Mouse (Mus musculus) megakaryocyte, embryonic 14.5 days (primary cell): ENCODE measurements around the gene Trappc5. TPM values are rescaled to one million over a fixed set of nuclear protein-coding genes. Genes with fewer than 3 reads are reported as not detected.

Experiments used
- H3K27me3 ChIP-seq: replicated peaks from 2 replicates; pipeline ENCODE3; 2012; ENCODE audit warnings: inconsistent platforms
- H3K36me3 ChIP-seq: replicated peaks from 2 replicates; pipeline ENCODE3; 2012; ENCODE audit warnings: low read length, inconsistent platforms, mixed read lengths
- H3K4me1 ChIP-seq: 2 replicates; pipeline ENCODE4 v1.6.1; 2012; ENCODE audit warnings: inconsistent platforms
- H3K4me3 ChIP-seq: replicated peaks from 2 replicates; pipeline ENCODE3; 2012; ENCODE audit warnings: moderate library complexity, mild to moderate bottlenecking, inconsistent platforms
- H3K9me3 ChIP-seq: 2 replicates; pipeline ENCODE4 v1.6.1; 2012; ENCODE audit warnings: inconsistent platforms
- FLI1 ChIP-seq: IDR thresholded peaks from 2 replicates; pipeline ENCODE4 v1.6.1; 2012; ENCODE audit warnings: low read length, inconsistent platforms, mixed read lengths
- GATA1 ChIP-seq: IDR thresholded peaks from 3 replicates; pipeline ENCODE4 v1.6.1; 2012; ENCODE audit warnings: mixed read lengths, low read length, inconsistent platforms, borderline replicate concordance
- polyA plus RNA-seq: library from polyadenylated mRNA; stranded (reverse); fragments of >175 nt; gene quantifications from 2 replicates; pipeline ENCODE4 v1.2.3, GENCODE M21; 2012; ENCODE audit warnings: low replicate concordance; ENCODE audit not compliant: insufficient read depth

The Trappc5 gene
- polyA plus RNA-seq, 1 experiment = 25.8 TPM

- H3K4me1 ChIP-seq = peaks cover 80% of the 10 kb centered on the region
- H3K27me3 ChIP-seq = no peaks in the 10 kb centered on the region
- no peak for TF ChIP-seq FLI1
- TF ChIP-seq GATA1 = no peak
- no peaks in the 10 kb centered on the region for H3K9me3 ChIP-seq
- H3K4me3 ChIP-seq = no peak overlapping the region
- H3K36me3 ChIP-seq = peaks cover 15% of the 10 kb centered on the region
Measured at GRCm38 (mm10) chr8:3674671-3675070, 1.4 kb upstream of the Trappc5 start.

GRCm38 (mm10) chr8:3676993-3677579 lies 987 bp downstream of the Trappc5 start:
- Histone ChIP-seq H3K4me3 (peak overlapping the region; percentile 97), H3K9me3 (no peaks in the 10 kb centered on the region), H3K4me1 (peaks cover 76% of the 10 kb centered on the region), H3K36me3 (peaks cover 39% of the 10 kb centered on the region), H3K27me3 (no peaks in the 10 kb centered on the region)
- TF ChIP-seq GATA1 (no peak), FLI1 (no peak)

GRCm38 (mm10) chr8:3678831-3679230 lies 2.7 kb downstream of the Trappc5 start:
- Histone ChIP-seq H3K27me3 (no peaks in the 10 kb centered on the region), H3K4me1 (peaks cover 82% of the 10 kb centered on the region), H3K4me3 (no peak overlapping the region), H3K9me3 (no peaks in the 10 kb centered on the region), H3K36me3 (peaks cover 54% of the 10 kb centered on the region)
- no peak for TF ChIP-seq FLI1
- no peak for TF ChIP-seq GATA1

GRCm38 (mm10) chr8:3679236-3679635 lies 3.1 kb downstream of the Trappc5 start:
- H3K36me3 ChIP-seq = peaks cover 54% of the 10 kb centered on the region
- TF ChIP-seq FLI1 (no peak), GATA1 (no peak)
- no peaks in the 10 kb centered on the region for H3K27me3 ChIP-seq
- H3K9me3 ChIP-seq = no peaks in the 10 kb centered on the region
- H3K4me3 ChIP-seq = peak overlapping the region; percentile 46
- H3K4me1 ChIP-seq = peaks cover 81% of the 10 kb centered on the region

- no peak overlapping the region for H3K4me3 ChIP-seq
- TF ChIP-seq FLI1 (no peak), GATA1 (no peak)
- peaks cover 78% of the 10 kb centered on the region for H3K4me1 ChIP-seq
- no peaks in the 10 kb centered on the region for H3K27me3 ChIP-seq
- no peaks in the 10 kb centered on the region for H3K9me3 ChIP-seq
- H3K36me3 ChIP-seq = peaks cover 54% of the 10 kb centered on the region
Measured at GRCm38 (mm10) chr8:3679656-3680055, 3.6 kb downstream of the Trappc5 start.

- Histone ChIP-seq H3K4me1 (peaks cover 77% of the 10 kb centered on the region), H3K27me3 (no peaks in the 10 kb centered on the region), H3K36me3 (peaks cover 54% of the 10 kb centered on the region), H3K4me3 (no peak overlapping the region), H3K9me3 (no peaks in the 10 kb centered on the region)
- no peak for TF ChIP-seq FLI1
- TF ChIP-seq GATA1 = no peak
Measured at GRCm38 (mm10) chr8:3682435-3682834, 6.3 kb downstream of the Trappc5 start.

- no peak overlapping the region for H3K4me3 ChIP-seq
- TF ChIP-seq GATA1 (no peak), FLI1 (no peak)
- peaks cover 49% of the 10 kb centered on the region for H3K36me3 ChIP-seq
- no peaks in the 10 kb centered on the region for H3K27me3 ChIP-seq
- no peaks in the 10 kb centered on the region for H3K9me3 ChIP-seq
- H3K4me1 ChIP-seq = peaks cover 77% of the 10 kb centered on the region
Measured at GRCm38 (mm10) chr8:3683408-3684176, 7.5 kb downstream of the Trappc5 start.

GRCm38 (mm10) chr8:3684530-3684929 lies 8.4 kb downstream of the Trappc5 start:
- TF ChIP-seq FLI1 = no peak
- TF ChIP-seq GATA1 = no peak

GRCm38 (mm10) chr8:3685422-3685821 lies 9.3 kb downstream of the Trappc5 start:
- H3K27me3 ChIP-seq = peaks cover 11% of the 10 kb centered on the region
- no peaks in the 10 kb centered on the region for H3K9me3 ChIP-seq
- no peak overlapping the region for H3K4me3 ChIP-seq
- TF ChIP-seq GATA1 (no peak), FLI1 (no peak)
- peaks cover 31% of the 10 kb centered on the region for H3K36me3 ChIP-seq
- peaks cover 72% of the 10 kb centered on the region for H3K4me1 ChIP-seq

More at GRCm38 (mm10) chr8:3684530-3684929, 8.4 kb downstream of the Trappc5 start:
- Histone ChIP-seq H3K36me3 (peaks cover 40% of the 10 kb centered on the region), H3K9me3 (no peaks in the 10 kb centered on the region), H3K4me1 (peaks cover 77% of the 10 kb centered on the region), H3K4me3 (no peak overlapping the region), H3K27me3 (peaks cover 4% of the 10 kb centered on the region)

- Histone ChIP-seq H3K4me1 (peaks cover 58% of the 10 kb centered on the region), H3K27me3 (peaks cover 18% of the 10 kb centered on the region), H3K9me3 (no peaks in the 10 kb centered on the region), H3K36me3 (peaks cover 11% of the 10 kb centered on the region), H3K4me3 (peak overlapping the region; percentile 54)
- no peak for TF ChIP-seq GATA1
- no peak for TF ChIP-seq FLI1
Measured at GRCm38 (mm10) chr8:3687537-3687936, 11.4 kb downstream of the Trappc5 start.

- no peaks in the 10 kb centered on the region for H3K36me3 ChIP-seq
- H3K4me3 ChIP-seq = no peak overlapping the region
- TF ChIP-seq FLI1 = no peak
- no peak for TF ChIP-seq GATA1
- H3K4me1 ChIP-seq = peaks cover 37% of the 10 kb centered on the region
- H3K9me3 ChIP-seq = no peaks in the 10 kb centered on the region
- peaks cover 21% of the 10 kb centered on the region for H3K27me3 ChIP-seq
Measured at GRCm38 (mm10) chr8:3690774-3691173, 14.7 kb downstream of the Trappc5 start.
